Mouse (Mus musculus): Measurements from ENCODE around the gene Bod1l. TPM values are rescaled to one million over a fixed set of nuclear protein-coding genes. Genes with fewer than 3 reads are reported as not detected.

Bod1l gene
- polyA plus RNA-seq, 1 experiment from 2014 or later, result 17.2 TPM

- no peak for DNase-seq (ENCODE audit: extremely low spot score, low spot score)
- 68% methylated on average over 5 of the region's 5 CpGs for WGBS
Observed at GRCm38 (mm10) chr5:41842681-41843080, 1.4 kb downstream of the Bod1l start.

DNA sequence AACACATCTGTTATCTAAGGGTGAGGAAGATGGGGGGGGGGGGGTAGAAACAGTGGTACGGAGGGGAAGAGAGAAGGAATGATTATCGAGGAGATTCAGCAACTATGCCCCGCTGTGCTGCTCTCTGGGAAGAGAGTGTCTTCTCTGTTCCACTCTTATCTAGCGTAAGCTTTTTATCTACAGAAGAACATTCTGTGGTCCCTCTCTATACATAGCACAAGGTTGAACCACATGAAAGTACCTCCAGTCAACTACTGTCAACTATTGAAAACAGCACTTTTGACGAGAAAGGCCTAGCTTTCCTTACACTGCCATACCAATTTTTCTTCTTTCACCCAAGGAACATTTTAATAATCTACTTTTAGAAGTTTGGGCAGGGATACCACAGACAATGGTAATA, 2.4 kb downstream of the Bod1l start:
- DNase-seq (ENCODE audit: extremely low spot score, low spot score), result no peak

More at GRCm38 (mm10) chr5:41842681-41843080, 1.4 kb downstream of the Bod1l start:
- Histone ChIP-seq H3K4me3 (peak overlapping the region; percentile 96), H3K4me1 (peaks cover 21% of the 10 kb centered on the region), H3K27me3 (ENCODE audit: poor library complexity, severe bottlenecking) (no peaks in the 10 kb centered on the region), H3K9me3 (no peaks in the 10 kb centered on the region), H3K36me3 (replicated peaks) (peaks cover 5% of the 10 kb centered on the region), H3K27ac (no peak overlapping the region)

GRCm38 (mm10) chr5:41830100-41830499, 14.0 kb downstream of the Bod1l start:
- Histone ChIP-seq H3K27me3 (ENCODE audit: poor library complexity, severe bottlenecking) (no peaks in the 10 kb centered on the region), H3K27ac (no peak overlapping the region), H3K9me3 (no peaks in the 10 kb centered on the region), H3K4me3 (no peak overlapping the region), H3K36me3 (replicated peaks) (peaks cover 95% of the 10 kb centered on the region), H3K4me1 (no peaks in the 10 kb centered on the region)
- no peak for DNase-seq (ENCODE audit: extremely low spot score, low spot score)
- WGBS, result 86% methylated on average over 2 of the region's 2 CpGs

More for the DNA sequence above, 2.4 kb downstream of the Bod1l start:
- H3K4me1 ChIP-seq, result peaks cover 21% of the 10 kb centered on the region
- H3K4me3 ChIP-seq, result no peak overlapping the region
- no peaks in the 10 kb centered on the region for H3K9me3 ChIP-seq
- 87% methylated on average over 5 of the region's 5 CpGs for WGBS
- H3K36me3 ChIP-seq (replicated peaks), result peaks cover 9% of the 10 kb centered on the region
- no peaks in the 10 kb centered on the region for H3K27me3 ChIP-seq (ENCODE audit: poor library complexity, severe bottlenecking)
- no peak overlapping the region for H3K27ac ChIP-seq

DNA sequence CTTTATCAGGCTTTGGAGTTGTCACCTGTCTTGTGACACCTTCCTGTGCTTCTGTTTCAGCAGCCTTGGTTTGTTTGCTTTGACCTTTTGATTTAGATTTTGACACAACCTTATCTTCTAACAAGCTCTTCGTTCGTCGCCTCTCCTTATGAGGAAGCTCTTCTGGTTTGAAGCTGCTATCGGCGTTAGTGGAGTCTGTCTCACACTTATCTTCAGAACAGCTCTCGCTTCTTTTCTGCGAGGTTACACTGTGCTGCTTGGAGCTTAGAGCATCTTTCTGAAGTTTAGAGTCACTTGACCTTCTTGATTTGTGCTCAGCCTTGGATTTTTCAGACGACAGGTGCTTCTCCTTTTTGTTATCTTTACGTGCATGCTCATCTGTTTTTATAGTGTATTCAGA, 23.0 kb downstream of the Bod1l start:
- Histone ChIP-seq H3K9me3 (no peaks in the 10 kb centered on the region), H3K27ac (no peak overlapping the region), H3K4me3 (no peak overlapping the region), H3K4me1 (no peaks in the 10 kb centered on the region), H3K27me3 (ENCODE audit: poor library complexity, severe bottlenecking) (no peaks in the 10 kb centered on the region), H3K36me3 (replicated peaks) (peaks cover 93% of the 10 kb centered on the region)
- 91% methylated on average over 9 of the region's 9 CpGs for WGBS
- DNase-seq (ENCODE audit: extremely low spot score, low spot score), result no peak

- no peaks in the 10 kb centered on the region for H3K9me3 ChIP-seq
- H3K4me1 ChIP-seq, result no peaks in the 10 kb centered on the region
- no peak overlapping the region for H3K4me3 ChIP-seq
- H3K27me3 ChIP-seq (ENCODE audit: poor library complexity, severe bottlenecking), result no peaks in the 10 kb centered on the region
- DNase-seq (ENCODE audit: extremely low spot score, low spot score), result no peak
- no peak overlapping the region for H3K27ac ChIP-seq
- peaks cover 93% of the 10 kb centered on the region for H3K36me3 ChIP-seq (replicated peaks)
- WGBS, result 90% methylated on average over 3 of the region's 3 CpGs
Observed at GRCm38 (mm10) chr5:41820530-41820929, 23.6 kb downstream of the Bod1l start.

- 92% methylated on average over 6 of the region's 6 CpGs for WGBS
- H3K27ac ChIP-seq, result no peak overlapping the region
- no peak overlapping the region for H3K4me3 ChIP-seq
- no peaks in the 10 kb centered on the region for H3K4me1 ChIP-seq
- no peak for DNase-seq (ENCODE audit: extremely low spot score, low spot score)
- peaks cover 80% of the 10 kb centered on the region for H3K36me3 ChIP-seq (replicated peaks)
- no peaks in the 10 kb centered on the region for H3K9me3 ChIP-seq
- no peaks in the 10 kb centered on the region for H3K27me3 ChIP-seq (ENCODE audit: poor library complexity, severe bottlenecking)
Observed at GRCm38 (mm10) chr5:41812516-41812915, 31.6 kb downstream of the Bod1l start.

- Histone ChIP-seq H3K4me1 (no peaks in the 10 kb centered on the region), H3K27me3 (ENCODE audit: poor library complexity, severe bottlenecking) (no peaks in the 10 kb centered on the region), H3K4me3 (no peak overlapping the region), H3K36me3 (replicated peaks) (peaks cover 80% of the 10 kb centered on the region), H3K27ac (no peak overlapping the region), H3K9me3 (no peaks in the 10 kb centered on the region)
- WGBS, result 81% methylated on average over 3 of the region's 3 CpGs
- DNase-seq (ENCODE audit: extremely low spot score, low spot score), result no peak
Observed at GRCm38 (mm10) chr5:41811279-41811678, 32.8 kb downstream of the Bod1l start.

DNA sequence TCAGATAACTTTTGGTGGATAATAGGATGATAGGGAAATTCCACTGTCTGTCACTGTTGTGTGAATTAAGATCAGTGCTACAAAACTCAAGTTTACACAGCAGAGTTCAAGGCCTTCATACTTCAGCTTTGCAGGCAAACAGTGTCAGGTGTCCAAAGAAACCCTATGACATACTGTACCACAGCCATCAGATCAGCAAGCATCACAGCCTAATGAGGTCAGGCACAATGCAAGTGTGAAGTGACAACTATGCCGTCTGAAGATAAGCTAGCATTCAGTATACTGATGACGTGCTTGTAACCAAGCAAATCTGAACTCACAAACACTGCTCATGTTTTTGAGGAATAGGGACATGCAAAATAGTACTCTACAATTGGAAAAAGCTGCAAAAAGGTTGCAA, 36.7 kb downstream of the Bod1l start:
- Histone ChIP-seq H3K4me3 (no peak overlapping the region), H3K36me3 (replicated peaks) (peaks cover 77% of the 10 kb centered on the region), H3K9me3 (no peaks in the 10 kb centered on the region), H3K4me1 (no peaks in the 10 kb centered on the region), H3K27ac (no peak overlapping the region), H3K27me3 (ENCODE audit: poor library complexity, severe bottlenecking) (no peaks in the 10 kb centered on the region)
- 85% methylated on average over 2 of the region's 2 CpGs for WGBS
- DNase-seq (ENCODE audit: extremely low spot score, low spot score), result no peak

GRCm38 (mm10) chr5:41806176-41806575, 37.9 kb downstream of the Bod1l start:
- Histone ChIP-seq H3K36me3 (replicated peaks) (peaks cover 71% of the 10 kb centered on the region), H3K4me3 (no peak overlapping the region), H3K4me1 (no peaks in the 10 kb centered on the region), H3K27me3 (ENCODE audit: poor library complexity, severe bottlenecking) (no peaks in the 10 kb centered on the region), H3K9me3 (no peaks in the 10 kb centered on the region), H3K27ac (no peak overlapping the region)
- 90% methylated on average over 5 of the region's 5 CpGs for WGBS
- no peak for DNase-seq (ENCODE audit: extremely low spot score, low spot score)

GRCm38 (mm10) chr5:41805085-41805484, 39.0 kb downstream of the Bod1l start:
- Histone ChIP-seq H3K9me3 (no peaks in the 10 kb centered on the region), H3K4me3 (no peak overlapping the region), H3K27ac (no peak overlapping the region), H3K36me3 (replicated peaks) (peaks cover 71% of the 10 kb centered on the region), H3K27me3 (ENCODE audit: poor library complexity, severe bottlenecking) (no peaks in the 10 kb centered on the region), H3K4me1 (no peaks in the 10 kb centered on the region)
- no peak for DNase-seq (ENCODE audit: extremely low spot score, low spot score)
- 97% methylated on average over 2 of the region's 2 CpGs for WGBS

DNA sequence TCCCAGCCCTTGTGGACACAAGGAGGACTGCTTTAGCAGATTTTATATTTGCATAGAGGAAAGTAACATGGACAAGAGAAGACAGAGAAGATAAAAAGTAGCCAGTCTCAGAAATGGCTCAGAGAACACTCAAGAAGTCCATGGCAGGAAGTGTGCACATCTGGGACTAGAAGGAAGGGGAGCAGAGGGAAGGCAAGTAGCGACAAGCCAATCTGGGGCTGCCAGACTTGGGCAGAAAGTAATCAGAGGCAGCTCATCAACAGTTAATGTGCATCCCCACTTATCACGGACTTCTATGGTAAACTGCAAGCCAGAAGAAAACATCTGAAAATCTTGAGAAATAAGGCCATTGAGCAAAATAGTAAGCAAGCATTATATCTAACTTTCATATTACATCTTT, 39.5 kb downstream of the Bod1l start:
- Histone ChIP-seq H3K4me1 (no peaks in the 10 kb centered on the region), H3K4me3 (no peak overlapping the region), H3K27ac (no peak overlapping the region), H3K27me3 (ENCODE audit: poor library complexity, severe bottlenecking) (no peaks in the 10 kb centered on the region), H3K36me3 (replicated peaks) (peaks cover 71% of the 10 kb centered on the region), H3K9me3 (no peaks in the 10 kb centered on the region)
- no peak for DNase-seq (ENCODE audit: extremely low spot score, low spot score)
- 90% methylated on average over 2 of the region's 2 CpGs for WGBS

GRCm38 (mm10) chr5:41801622-41802021, 42.5 kb downstream of the Bod1l start:
- Histone ChIP-seq H3K4me3 (no peak overlapping the region), H3K27ac (no peak overlapping the region), H3K36me3 (replicated peaks) (peaks cover 63% of the 10 kb centered on the region), H3K27me3 (ENCODE audit: poor library complexity, severe bottlenecking) (no peaks in the 10 kb centered on the region), H3K4me1 (no peaks in the 10 kb centered on the region), H3K9me3 (no peaks in the 10 kb centered on the region)
- no peak for DNase-seq (ENCODE audit: extremely low spot score, low spot score)
- WGBS, result 89% methylated on average over 2 of the region's 2 CpGs

GRCm38 (mm10) chr5:41794434-41794833, 49.7 kb downstream of the Bod1l start:
- Histone ChIP-seq H3K36me3 (replicated peaks) (peaks cover 83% of the 10 kb centered on the region), H3K4me3 (no peak overlapping the region)

DNA sequence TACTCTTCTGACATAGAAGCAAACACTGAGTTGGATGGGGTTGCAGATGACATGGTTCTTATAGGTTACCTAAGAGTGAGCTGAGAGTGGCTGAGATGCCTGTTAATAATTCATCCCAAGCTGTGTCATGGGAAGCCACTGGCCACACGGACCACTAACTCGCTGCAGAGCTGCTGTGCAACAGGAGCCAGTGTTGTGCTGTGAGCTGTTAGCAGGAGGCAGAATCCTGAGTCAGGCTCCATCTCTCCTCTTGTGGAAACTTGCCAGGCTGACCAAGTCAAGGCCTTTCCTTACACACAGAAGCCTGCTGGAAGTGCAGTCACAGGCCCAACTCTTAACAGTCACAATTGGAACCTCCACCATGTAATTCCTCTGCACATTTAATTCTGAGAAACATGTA, 53.6 kb downstream of the Bod1l start:
- DNase-seq (ENCODE audit: extremely low spot score, low spot score), result no peak
- Histone ChIP-seq H3K4me3 (no peak overlapping the region), H3K4me1 (no peaks in the 10 kb centered on the region), H3K27ac (no peak overlapping the region), H3K36me3 (replicated peaks) (peaks cover 93% of the 10 kb centered on the region), H3K27me3 (ENCODE audit: poor library complexity, severe bottlenecking) (no peaks in the 10 kb centered on the region), H3K9me3 (no peaks in the 10 kb centered on the region)
- WGBS, result 95% methylated on average over 2 of the region's 2 CpGs

More at GRCm38 (mm10) chr5:41794434-41794833, 49.7 kb downstream of the Bod1l start:
- H3K9me3 ChIP-seq, result no peaks in the 10 kb centered on the region
- no peaks in the 10 kb centered on the region for H3K27me3 ChIP-seq (ENCODE audit: poor library complexity, severe bottlenecking)
- H3K4me1 ChIP-seq, result no peaks in the 10 kb centered on the region
- no peak overlapping the region for H3K27ac ChIP-seq
- no peak for DNase-seq (ENCODE audit: extremely low spot score, low spot score)
